Mouse (Mus musculus): ENCODE results near the gene Crb2. TPM values are rescaled to one million over a fixed set of nuclear protein-coding genes. Genes with fewer than 3 reads are reported as not detected.

The Crb2 gene
- polyA plus RNA-seq, 1 experiment from 2014 or later, result 3.8 TPM

- ATAC-seq (ENCODE audit: insufficient number of reproducible peaks, insufficient read depth, low FRiP score, low TSS enrichment), result no peak
- H3K4me3 ChIP-seq, result no peak overlapping the region
- no peak overlapping the region for H3K9ac ChIP-seq
- no peak overlapping the region for H3K4me2 ChIP-seq (replicated peaks)
- H3K27ac ChIP-seq, result no peak overlapping the region
- H3K9me3 ChIP-seq, result no peaks in the 10 kb centered on the region
- no peaks in the 10 kb centered on the region for H3K4me1 ChIP-seq
- 93% methylated on average over 5 of the region's 5 CpGs for WGBS
- H3K27me3 ChIP-seq, result no peaks in the 10 kb centered on the region
- H3K36me3 ChIP-seq, result peaks cover 7% of the 10 kb centered on the region; the same call in 1 of the 2 replicates
Measured at GRCm38 (mm10) chr2:37812401-37812800, 36.4 kb downstream of the Crb2 start.

- Histone ChIP-seq H3K4me1 (peaks cover 8% of the 10 kb centered on the region), H3K4me2 (replicated peaks) (no peak overlapping the region), H3K9ac (no peak overlapping the region), H3K27me3 (no peaks in the 10 kb centered on the region), H3K36me3 (peaks cover 7% of the 10 kb centered on the region; the same call in 1 of the 2 replicates), H3K27ac (no peak overlapping the region), H3K9me3 (no peaks in the 10 kb centered on the region), H3K4me3 (no peak overlapping the region)
- WGBS, result 83% methylated on average over 8 of the region's 8 CpGs
- ATAC-seq (ENCODE audit: insufficient number of reproducible peaks, insufficient read depth, low FRiP score, low TSS enrichment), result no peak
Measured at GRCm38 (mm10) chr2:37814820-37815361, 38.8 kb downstream of the Crb2 start.

GRCm38 (mm10) chr2:37815676-37816075, 39.6 kb downstream of the Crb2 start:
- no peaks in the 10 kb centered on the region for H3K9me3 ChIP-seq
- H3K27ac ChIP-seq, result no peak overlapping the region
- ATAC-seq (ENCODE audit: insufficient number of reproducible peaks, insufficient read depth, low FRiP score, low TSS enrichment), result no peak
- H3K27me3 ChIP-seq, result no peaks in the 10 kb centered on the region
- H3K9ac ChIP-seq, result no peak overlapping the region
- H3K4me2 ChIP-seq (replicated peaks), result no peak overlapping the region
- H3K4me3 ChIP-seq, result no peak overlapping the region
- peaks cover 9% of the 10 kb centered on the region for H3K4me1 ChIP-seq
- peaks cover 7% of the 10 kb centered on the region; the same call in 1 of the 2 replicates for H3K36me3 ChIP-seq
- WGBS, result 13% methylated on average over 3 of the region's 3 CpGs

- no peak for ATAC-seq (ENCODE audit: insufficient number of reproducible peaks, insufficient read depth, low FRiP score, low TSS enrichment)
- Histone ChIP-seq H3K4me3 (no peak overlapping the region), H3K4me2 (replicated peaks) (no peak overlapping the region), H3K36me3 (no peaks in the 10 kb centered on the region), H3K4me1 (peaks cover 9% of the 10 kb centered on the region), H3K9me3 (no peaks in the 10 kb centered on the region), H3K27me3 (no peaks in the 10 kb centered on the region), H3K9ac (no peak overlapping the region), H3K27ac (no peak overlapping the region)
- 20% methylated on average over 5 of the region's 5 CpGs for WGBS
Measured at GRCm38 (mm10) chr2:37818761-37819525, 42.9 kb downstream of the Crb2 start.

GRCm38 (mm10) chr2:37819526-37820152, 43.6 kb downstream of the Crb2 start:
- H3K4me1 ChIP-seq, result peaks cover 9% of the 10 kb centered on the region
- no peak overlapping the region for H3K4me3 ChIP-seq
- no peak overlapping the region for H3K9ac ChIP-seq
- no peak for ATAC-seq (ENCODE audit: insufficient number of reproducible peaks, insufficient read depth, low FRiP score, low TSS enrichment)
- H3K9me3 ChIP-seq, result no peaks in the 10 kb centered on the region
- no peaks in the 10 kb centered on the region for H3K27me3 ChIP-seq
- H3K36me3 ChIP-seq, result no peaks in the 10 kb centered on the region
- H3K4me2 ChIP-seq (replicated peaks), result no peak overlapping the region
- 57% methylated on average over 4 of the region's 4 CpGs for WGBS
- H3K27ac ChIP-seq, result no peak overlapping the region

GRCm38 (mm10) chr2:37822122-37822521, 46.1 kb downstream of the Crb2 start:
- no peak overlapping the region for H3K4me3 ChIP-seq
- no peaks in the 10 kb centered on the region for H3K27me3 ChIP-seq
- peaks cover 9% of the 10 kb centered on the region for H3K4me1 ChIP-seq
- H3K36me3 ChIP-seq, result no peaks in the 10 kb centered on the region
- no peaks in the 10 kb centered on the region for H3K9me3 ChIP-seq
- H3K9ac ChIP-seq, result no peak overlapping the region
- no peak overlapping the region for H3K4me2 ChIP-seq (replicated peaks)
- 65% methylated on average over 5 of the region's 5 CpGs for WGBS
- no peak for ATAC-seq (ENCODE audit: insufficient number of reproducible peaks, insufficient read depth, low FRiP score, low TSS enrichment)
- H3K27ac ChIP-seq, result no peak overlapping the region

GRCm38 (mm10) chr2:37823826-37824225, 47.8 kb downstream of the Crb2 start:
- Histone ChIP-seq H3K9ac (no peak overlapping the region), H3K4me3 (no peak overlapping the region), H3K27ac (no peak overlapping the region), H3K9me3 (no peaks in the 10 kb centered on the region), H3K4me1 (peaks cover 9% of the 10 kb centered on the region), H3K4me2 (replicated peaks) (no peak overlapping the region), H3K27me3 (no peaks in the 10 kb centered on the region), H3K36me3 (no peaks in the 10 kb centered on the region)
- no peak for ATAC-seq (ENCODE audit: insufficient number of reproducible peaks, insufficient read depth, low FRiP score, low TSS enrichment)
- 74% methylated on average over 2 of the region's 2 CpGs for WGBS

- no peaks in the 10 kb centered on the region for H3K9me3 ChIP-seq
- H3K9ac ChIP-seq, result no peak overlapping the region
- no peaks in the 10 kb centered on the region for H3K27me3 ChIP-seq
- WGBS, result 37% methylated on average over 9 of the region's 9 CpGs
- ATAC-seq (ENCODE audit: insufficient number of reproducible peaks, insufficient read depth, low FRiP score, low TSS enrichment), result no peak
- no peak overlapping the region for H3K4me3 ChIP-seq
- H3K36me3 ChIP-seq, result no peaks in the 10 kb centered on the region; the same call in none of the 2 replicates
- H3K4me2 ChIP-seq (replicated peaks), result no peak overlapping the region
- H3K4me1 ChIP-seq, result peaks cover 19% of the 10 kb centered on the region
- H3K27ac ChIP-seq, result peak overlapping the region; percentile 3; the same call in 1 of the 2 replicates
Measured at GRCm38 (mm10) chr2:37829758-37830275, 53.8 kb downstream of the Crb2 start.

- Histone ChIP-seq H3K36me3 (no peaks in the 10 kb centered on the region; the same call in none of the 2 replicates), H3K9me3 (no peaks in the 10 kb centered on the region), H3K27ac (no peak overlapping the region), H3K27me3 (no peaks in the 10 kb centered on the region), H3K4me2 (replicated peaks) (no peak overlapping the region), H3K4me3 (no peak overlapping the region), H3K4me1 (peaks cover 19% of the 10 kb centered on the region), H3K9ac (no peak overlapping the region)
- 73% methylated on average over 10 of the region's 10 CpGs for WGBS
- ATAC-seq (ENCODE audit: insufficient number of reproducible peaks, insufficient read depth, low FRiP score, low TSS enrichment), result no peak
Measured at GRCm38 (mm10) chr2:37832253-37832652, 56.2 kb downstream of the Crb2 start.

GRCm38 (mm10) chr2:37836926-37837325, 60.9 kb downstream of the Crb2 start:
- 93% methylated on average over 3 of the region's 3 CpGs for WGBS
- no peaks in the 10 kb centered on the region; the same call in none of the 2 replicates for H3K36me3 ChIP-seq
- no peak overlapping the region for H3K4me3 ChIP-seq
- H3K4me1 ChIP-seq, result peaks cover 5% of the 10 kb centered on the region; the same call in 1 of the 2 replicates
- H3K27me3 ChIP-seq, result no peaks in the 10 kb centered on the region
- no peak overlapping the region for H3K9ac ChIP-seq
- H3K27ac ChIP-seq, result no peak overlapping the region
- H3K9me3 ChIP-seq, result no peaks in the 10 kb centered on the region
- H3K4me2 ChIP-seq (replicated peaks), result no peak overlapping the region
- ATAC-seq (ENCODE audit: insufficient number of reproducible peaks, insufficient read depth, low FRiP score, low TSS enrichment), result no peak

- Histone ChIP-seq H3K9ac (no peak overlapping the region), H3K27me3 (no peaks in the 10 kb centered on the region), H3K4me2 (replicated peaks) (no peak overlapping the region), H3K4me1 (peaks cover 7% of the 10 kb centered on the region), H3K4me3 (no peak overlapping the region), H3K36me3 (no peaks in the 10 kb centered on the region; the same call in none of the 2 replicates), H3K9me3 (no peaks in the 10 kb centered on the region), H3K27ac (no peak overlapping the region)
- 96% methylated on average over 3 of the region's 3 CpGs for WGBS
- ATAC-seq (ENCODE audit: insufficient number of reproducible peaks, insufficient read depth, low FRiP score, low TSS enrichment), result no peak
Measured at GRCm38 (mm10) chr2:37837542-37837941, 61.5 kb downstream of the Crb2 start.
